Mouse (Mus musculus) heart, adult 11 months (tissue): ENCODE results near the gene Actn1.
A peak's percentile ranks its signal among the peaks of the same experiment; 100 is the strongest.
"Not testable (repeated sequence)": the region's sequence is repeated elsewhere in the genome, so short reads cannot be mapped to it uniquely, and the experiment has no call there.

Source experiments
- DNase-seq: peaks from one replicate; pipeline ENCODE4 v3.0.0; 2022

The Actn1 gene

DNA sequence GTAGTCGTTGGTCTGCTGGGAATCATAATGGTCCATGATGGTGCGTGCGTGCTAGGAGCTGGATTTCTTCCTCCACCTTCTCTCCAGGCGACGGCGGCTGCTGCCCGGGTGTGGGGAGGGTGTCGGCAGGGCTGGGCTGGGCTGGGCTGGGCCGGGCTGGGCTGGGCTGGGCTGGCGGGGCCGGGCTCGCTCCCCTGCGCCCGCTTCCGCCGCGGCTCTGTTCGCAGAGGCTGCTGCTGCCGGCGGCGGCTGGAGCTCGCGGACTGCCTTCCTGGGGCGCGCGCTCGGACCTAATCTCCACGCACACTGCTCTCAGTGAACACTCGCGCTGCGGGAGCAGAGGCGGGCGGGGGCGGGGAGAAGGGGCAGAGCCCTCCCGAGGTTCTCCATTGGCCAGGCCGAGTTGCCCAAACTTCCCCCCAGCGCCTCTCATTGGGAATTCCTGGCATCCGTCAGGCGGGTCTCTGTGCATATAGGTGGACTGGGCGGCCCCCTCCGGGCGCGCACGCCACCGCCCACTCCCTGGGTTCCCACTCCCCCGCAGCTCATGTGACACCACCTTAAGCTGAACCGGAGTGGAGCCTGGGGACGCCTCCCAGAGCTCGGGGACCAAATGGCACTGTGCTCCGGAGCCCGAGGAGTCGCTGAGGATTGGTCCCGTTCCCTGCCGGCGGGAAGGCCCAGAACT lies at the start of gene Actn1:
Gene Actn1, minus strand, starts transcription at position 316 of the 688 bp plus-strand sequence.
- peak; percentile 100 for DNase-seq

DNA sequence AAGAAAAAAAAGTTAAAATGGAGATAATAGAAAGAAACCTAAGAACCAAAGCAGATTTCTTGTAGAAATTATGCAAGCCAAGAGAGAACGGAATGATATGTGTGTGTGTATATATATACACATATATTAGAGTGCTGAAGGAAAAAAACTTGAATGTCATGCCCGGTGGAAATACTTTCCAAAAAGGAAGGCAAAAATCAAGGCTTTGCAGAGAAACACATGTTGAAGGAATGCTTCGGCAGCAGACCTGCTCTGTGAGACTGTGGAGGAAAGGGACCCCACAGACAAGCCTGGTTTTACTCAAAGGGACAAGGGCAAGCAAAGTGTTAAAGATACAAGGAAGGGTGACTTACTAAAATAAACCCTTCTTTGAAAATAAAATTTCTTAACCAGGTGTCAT lies 47.4 kb upstream of the Actn1 start:
- DNase-seq: no peak

DNA sequence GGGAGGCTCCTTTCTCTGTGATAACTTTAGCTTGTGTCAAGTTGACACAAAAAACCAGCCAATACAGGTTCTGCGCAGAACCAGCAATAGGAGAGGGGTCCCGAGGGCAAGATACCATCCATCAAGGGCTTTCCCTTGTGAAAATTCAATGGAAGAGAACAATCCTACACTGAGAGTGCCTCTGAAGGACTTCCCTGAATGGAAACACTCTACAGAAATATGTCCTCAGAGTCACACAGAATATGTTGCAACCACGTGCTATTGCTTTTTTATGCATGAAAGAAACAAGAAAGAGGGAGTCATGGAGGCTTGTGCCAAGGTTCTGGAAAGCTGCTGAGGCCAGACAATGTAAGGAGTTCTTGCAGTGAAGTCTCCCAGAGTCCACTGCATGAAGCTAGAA lies 44.3 kb upstream of the Actn1 start:
- no peak for DNase-seq

DNA sequence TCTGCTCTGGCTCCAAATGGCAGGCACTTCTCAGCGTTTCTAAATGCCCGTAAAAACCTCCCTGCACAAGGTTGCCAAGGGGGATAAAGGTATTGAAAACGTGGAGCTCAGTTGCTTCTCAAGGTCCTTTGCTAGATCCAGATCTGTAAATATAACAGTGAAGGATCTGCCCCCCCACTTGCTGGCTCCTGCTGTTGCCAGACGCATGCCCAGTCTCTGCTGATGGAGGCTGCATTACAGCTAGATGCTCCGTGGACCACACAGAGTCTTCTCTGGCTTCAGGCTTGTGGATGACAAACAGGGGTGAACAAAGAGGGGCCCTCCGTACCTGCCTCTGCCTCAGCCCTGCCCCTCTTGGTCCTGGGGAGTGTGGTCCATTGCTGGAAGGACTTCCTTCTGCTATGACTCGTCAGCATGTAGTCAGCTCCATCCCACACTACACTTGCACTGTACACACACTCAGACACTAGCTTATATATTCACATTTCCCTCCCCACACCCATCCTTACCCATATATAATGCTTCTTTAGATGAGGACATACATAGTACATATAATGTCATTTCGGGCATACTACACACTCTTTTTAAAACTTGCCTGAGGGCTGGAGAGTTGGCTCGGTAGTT lies 40.8 kb upstream of the Actn1 start:
- no peak for DNase-seq

DNA sequence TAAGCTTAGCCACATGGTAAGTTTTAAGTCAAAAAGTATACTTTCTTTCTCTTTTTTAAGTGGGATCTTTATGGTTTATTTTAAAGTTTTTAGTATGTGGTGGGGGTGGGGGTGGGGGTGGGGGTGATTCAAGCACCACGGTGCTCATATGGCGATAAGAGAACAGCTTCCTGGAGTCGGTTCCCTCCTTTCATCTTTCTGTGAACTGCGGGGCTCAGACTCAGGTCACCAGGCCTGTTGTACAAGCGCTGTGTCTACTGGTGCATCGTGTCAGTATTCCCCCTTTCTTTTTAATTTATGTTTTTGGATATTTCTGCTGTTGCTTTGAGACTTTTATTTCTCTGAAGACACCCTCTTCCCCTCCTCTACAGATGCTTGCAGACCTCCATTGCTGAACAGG lies 38.5 kb upstream of the Actn1 start:
- DNase-seq: no peak

DNA sequence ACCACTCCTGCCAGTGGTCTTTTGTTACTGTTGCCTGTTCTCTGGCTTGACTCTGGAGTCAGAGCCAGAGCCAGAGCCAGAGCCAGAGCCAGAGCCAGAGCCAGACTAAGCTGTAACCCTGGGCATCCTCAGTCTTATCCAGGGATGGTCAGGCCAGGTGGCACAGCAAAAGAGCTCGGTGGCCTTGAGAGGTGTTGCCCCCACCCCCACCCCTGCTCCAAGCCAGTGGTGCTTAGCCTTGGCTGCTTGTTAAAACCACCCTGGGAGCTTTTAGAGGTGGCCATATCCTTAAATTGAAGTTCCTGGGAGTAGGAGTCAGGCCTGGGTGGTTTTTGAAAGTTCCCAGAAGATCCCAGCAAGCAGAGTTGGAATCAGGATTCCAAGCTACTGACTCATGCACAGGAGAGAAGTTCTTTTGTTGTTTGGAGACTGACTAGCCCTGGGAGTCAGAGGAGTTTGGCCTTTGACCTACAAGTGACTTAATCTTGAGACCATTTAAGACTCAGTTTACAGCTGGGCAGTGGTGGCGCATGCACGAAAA lies 31.8 kb upstream of the Actn1 start:
- DNase-seq: no peak

DNA sequence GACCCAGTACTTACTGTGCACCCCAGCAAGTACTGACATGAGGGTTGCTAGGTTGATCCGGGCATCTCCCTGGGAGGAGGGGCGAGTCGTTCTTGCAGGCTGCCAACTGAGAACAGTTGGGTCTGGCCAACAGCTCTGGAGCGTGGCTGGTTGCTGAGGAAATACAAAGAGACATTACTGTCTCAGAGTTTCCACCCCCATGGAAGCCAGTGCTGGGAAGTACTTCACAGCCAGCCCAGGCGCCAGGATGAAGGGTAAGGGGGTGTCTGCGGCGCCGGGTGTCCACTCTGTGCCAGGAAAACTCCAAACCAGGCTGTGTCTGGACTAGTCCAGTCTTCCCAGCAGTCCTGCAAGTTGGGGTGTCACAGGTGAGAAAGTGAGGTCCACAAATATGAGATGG lies 30.8 kb upstream of the Actn1 start:
- peak; percentile 91 for DNase-seq

DNA sequence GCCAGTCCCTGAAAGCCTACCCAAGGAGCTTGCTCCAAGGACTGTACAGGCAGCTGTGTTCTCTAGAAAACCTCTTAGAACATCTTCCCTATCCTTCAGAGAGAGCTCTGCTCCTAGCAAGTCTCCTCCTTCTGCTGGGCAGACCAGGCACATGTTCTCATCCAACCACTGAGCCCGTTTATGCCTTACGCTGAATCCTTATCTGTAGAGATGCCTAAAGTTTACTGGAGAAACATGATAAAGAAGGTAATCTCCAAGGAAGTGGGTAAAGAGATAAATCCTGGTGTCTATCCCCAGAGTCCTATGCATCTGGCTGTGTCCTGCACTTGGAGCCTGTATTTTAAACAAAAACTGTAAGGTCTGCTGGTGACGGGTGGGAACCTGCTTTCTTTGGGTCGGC lies 30.3 kb upstream of the Actn1 start:
- no peak for DNase-seq

DNA sequence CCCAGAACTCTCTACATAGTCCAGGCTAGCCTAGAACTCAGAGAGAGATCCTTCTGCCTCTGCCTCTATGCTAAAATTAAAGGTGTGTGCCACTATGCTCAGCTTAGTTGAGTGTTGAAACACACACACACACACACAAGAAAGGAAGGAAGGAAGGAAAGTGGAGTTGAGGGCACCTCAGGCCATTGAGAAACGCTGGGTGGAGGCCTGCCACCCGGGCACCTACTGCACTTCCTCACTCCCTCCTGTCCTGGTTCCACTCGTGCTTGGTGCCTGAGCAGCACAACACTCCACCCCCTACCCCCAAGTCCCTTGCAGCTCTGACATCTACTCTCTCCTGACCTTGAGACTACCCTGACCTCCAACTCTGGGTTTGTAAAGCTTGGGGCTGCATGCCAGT lies 29.6 kb upstream of the Actn1 start:
- no peak for DNase-seq

DNA sequence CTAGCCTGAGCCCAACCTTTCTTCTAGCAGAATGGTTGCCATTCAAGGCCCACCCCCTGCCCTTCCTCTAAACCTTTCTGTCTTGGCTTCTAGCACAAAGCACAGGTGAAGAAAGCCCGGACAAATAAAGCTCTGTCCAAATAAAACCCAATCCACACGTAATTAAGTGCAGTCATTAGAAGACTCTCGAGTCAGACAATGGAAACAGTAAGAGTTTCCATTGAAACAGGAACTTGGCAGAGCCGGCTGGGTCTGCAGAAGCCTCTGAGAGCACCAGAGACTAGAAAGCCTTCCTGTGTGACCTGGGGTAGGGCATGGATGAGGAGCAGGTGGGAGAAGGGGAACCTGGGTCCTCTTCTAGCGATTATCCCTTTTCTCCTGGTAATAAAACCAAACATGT lies 25.7 kb upstream of the Actn1 start:
- DNase-seq: no peak

DNA sequence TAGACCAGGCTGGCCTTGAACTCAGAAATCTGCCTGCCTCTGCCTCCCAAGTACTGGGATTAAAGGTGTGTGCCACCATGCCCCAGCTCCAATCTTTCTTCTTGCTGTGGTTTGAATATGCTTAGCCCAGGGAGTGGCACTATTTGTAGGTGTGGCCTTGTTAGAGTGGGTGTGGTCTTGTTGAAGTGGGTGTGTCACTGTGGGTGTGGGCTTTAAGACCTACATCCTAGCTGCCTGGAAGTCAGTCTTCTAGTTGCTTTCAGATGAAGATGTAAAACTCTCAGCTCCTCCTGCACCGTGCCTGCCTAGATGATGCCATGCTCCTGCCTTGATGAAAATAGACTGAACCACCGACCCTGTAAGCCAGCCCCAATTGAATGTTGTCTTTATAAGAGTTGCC lies 24.1 kb upstream of the Actn1 start:
- not testable (repeated sequence) for DNase-seq

DNA sequence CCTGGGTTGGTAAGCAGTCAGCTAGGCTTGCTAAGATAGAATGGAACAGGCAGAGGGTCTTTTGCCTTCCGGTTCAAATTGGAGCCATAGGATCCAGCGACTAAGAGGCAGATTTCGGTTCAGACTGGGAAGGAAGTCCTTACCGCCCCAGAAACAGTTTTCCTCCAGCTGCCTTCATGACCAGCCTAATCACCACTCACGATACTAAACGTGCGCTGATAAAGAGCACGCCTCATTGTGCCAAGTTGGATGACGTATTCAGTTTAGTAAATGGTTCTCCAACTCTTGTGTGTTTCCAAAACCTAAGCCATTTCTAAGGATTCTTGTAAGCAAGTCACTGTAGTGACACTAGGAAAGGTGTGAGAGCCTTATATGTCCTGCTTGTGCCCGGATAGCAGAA lies 18.7 kb upstream of the Actn1 start:
- no peak for DNase-seq

DNA sequence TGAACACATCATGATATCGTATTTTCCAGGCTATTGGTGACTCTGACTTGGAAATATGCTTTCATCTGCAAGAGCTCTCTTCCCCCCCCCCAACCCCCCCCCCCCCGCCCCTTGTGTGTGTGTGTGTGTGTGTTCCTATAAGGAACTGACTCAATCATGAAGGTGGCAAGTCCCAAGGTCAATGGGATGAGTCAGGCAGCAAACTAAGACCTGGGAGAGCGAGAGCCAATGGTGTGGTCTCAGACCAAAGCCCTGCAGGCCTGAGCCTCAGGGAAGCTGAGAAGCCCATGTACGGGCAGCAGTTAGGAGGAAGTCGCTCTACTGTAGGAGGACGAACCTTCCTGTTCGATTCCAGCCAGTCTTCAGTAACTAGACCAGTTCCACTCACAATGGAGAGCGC lies 17.3 kb upstream of the Actn1 start:
- DNase-seq: no peak

DNA sequence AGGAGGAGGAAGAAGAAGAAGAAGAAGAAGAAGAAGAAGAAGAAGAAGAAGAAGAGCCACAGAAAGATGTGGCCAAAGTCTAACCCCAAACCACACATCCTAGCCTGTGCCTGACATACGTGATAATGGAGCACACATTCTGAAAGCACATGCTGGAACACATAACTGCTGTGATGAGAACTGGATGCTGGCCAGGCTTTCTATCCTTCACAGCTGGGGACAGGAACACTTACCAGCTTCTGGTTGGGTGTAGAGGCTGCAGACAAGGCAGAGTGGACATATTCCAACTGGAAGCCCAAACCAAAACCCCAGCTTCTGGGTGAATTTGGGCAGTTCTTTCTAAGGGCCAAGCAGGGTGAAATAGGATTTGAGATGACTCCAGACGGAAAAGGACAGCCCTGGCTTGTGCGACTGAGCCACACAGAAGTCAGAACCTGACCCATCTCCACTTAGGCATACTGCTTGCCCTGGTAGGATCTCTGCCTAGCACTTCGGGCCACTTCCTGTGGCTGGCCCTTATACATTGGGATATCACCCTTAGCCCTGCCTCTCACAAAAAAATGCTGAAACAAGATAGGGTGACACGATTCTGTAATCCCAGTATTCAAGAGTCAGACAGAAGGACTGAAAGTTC lies 15.1 kb upstream of the Actn1 start:
- no peak for DNase-seq

DNA sequence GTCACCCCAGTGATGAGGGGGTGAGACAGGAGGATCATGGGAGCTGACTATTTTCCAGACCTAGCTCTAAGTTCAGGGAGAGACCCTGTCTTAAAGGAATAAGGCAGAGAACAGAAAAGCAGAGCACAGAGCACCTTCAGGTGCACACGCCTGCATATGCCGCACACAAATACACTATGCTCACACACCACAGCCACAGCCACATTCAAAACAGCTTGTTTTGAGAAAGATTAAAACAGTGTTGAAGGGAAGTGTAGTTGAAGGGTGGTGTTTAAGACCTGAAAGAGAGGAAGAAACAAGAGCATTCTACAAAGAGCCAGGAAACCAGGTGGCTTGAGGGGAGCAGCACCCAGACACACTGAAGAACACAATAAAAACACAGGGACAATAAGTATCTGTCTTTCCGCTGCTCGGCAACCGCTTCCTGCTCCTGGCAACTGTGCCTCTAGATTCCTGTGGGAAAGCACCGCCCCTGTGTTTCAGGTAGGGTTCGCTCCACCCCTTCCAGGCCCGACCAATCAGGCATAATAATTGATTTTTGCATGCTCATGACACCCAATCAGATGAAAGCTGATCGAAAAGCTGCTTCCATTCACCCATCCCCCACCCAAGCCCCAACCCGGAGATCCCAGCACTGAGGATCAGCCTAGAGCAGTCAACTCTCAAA lies 13.0 kb upstream of the Actn1 start:
- DNase-seq: no peak

DNA sequence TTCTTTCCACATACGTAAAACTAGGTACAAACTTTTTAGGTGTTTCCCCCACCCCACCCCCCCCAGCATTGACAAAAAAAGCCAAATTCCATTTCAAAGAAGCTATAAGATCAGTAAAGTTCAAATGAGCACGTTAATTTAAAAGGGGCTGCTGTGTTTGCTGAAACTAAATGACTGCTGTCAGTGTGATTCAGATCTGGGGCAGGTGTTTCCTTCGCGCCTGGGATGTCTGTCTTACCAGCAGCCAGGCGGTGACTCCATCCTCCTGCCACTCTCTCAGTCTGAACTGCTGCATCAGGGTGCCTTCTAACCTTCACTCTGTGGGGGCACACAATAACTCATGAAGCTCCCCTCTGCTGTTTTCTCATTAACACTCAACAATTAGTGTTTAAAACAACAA lies 11.6 kb upstream of the Actn1 start:
- DNase-seq: no peak

DNA sequence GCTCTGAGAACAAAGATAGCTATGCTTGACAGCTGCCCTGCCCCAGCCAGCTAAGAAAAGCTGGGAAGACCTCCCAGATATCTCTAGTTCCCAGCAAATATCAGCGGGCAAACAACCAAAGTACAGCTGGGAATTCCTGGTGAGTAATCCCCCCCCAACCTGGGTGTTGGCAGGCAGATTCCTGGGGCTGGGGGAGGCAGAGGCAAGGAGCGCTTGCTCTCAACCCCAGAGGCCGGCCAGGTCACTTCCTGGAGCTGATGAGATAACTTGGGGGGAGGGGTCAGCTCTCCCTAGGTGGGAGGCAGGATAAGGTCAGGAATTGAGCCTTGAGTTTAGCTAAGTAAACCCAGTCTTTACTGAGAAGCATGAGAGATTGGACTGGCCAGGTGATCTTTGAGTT lies 10.8 kb upstream of the Actn1 start:
- DNase-seq: no peak

DNA sequence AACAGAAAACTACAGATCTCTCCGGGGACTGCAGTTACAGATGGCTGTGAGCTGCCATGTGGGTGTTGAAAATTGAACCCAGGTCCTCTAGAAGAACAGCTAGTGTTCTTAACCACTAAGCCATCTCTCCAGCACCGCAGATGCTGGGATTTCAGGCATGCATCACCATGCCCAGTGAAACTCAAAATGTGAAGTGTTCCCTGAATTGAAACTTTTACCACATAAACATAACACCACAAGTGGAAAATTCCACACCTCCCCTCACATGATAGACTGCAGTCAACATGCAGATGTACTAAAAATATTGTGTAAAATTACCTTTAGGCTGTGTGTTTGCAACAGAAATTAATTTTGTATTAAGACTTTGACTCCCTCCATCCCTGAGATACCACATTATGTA lies 9.1 kb upstream of the Actn1 start:
- no peak for DNase-seq

DNA sequence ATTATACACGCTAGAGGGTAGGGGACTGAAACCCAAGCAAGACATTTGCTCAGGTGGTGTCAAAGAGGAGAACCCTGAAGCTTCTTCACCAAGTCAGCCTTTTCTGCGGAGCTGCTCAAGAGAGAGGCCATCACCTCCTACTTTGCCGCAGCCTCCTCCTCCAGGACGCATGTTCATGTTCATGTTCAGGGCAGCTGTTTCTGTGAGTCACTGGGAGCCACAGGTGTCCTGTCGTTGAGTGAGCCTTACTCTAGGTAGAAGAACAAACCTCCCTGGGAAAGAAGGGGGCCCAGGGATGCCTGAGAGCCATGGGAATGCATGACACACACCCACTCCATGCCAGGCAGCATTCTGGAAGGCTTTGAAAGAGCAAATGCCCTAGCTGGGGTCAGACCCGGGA lies 7.8 kb upstream of the Actn1 start:
- DNase-seq: no peak

DNA sequence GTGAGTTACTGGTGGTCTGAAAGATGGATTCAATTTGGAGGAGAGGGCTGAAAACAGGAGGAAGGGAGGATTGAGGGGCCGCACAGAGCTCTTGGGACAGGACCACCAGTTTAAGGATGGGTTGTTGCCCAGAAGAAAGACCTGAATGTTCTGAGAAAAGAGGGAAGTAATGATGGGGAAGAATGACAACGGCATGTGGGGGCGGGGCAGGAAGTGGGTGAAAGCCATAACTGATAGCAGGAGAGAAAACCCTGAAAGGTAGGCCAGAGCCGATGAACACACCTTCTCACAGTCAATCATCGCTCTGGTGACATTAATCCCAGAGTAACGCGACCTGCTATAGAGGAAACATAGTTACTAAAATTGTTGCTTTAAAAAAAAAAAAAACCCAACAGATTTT lies 4.2 kb upstream of the Actn1 start:
- not testable (repeated sequence) for DNase-seq

DNA sequence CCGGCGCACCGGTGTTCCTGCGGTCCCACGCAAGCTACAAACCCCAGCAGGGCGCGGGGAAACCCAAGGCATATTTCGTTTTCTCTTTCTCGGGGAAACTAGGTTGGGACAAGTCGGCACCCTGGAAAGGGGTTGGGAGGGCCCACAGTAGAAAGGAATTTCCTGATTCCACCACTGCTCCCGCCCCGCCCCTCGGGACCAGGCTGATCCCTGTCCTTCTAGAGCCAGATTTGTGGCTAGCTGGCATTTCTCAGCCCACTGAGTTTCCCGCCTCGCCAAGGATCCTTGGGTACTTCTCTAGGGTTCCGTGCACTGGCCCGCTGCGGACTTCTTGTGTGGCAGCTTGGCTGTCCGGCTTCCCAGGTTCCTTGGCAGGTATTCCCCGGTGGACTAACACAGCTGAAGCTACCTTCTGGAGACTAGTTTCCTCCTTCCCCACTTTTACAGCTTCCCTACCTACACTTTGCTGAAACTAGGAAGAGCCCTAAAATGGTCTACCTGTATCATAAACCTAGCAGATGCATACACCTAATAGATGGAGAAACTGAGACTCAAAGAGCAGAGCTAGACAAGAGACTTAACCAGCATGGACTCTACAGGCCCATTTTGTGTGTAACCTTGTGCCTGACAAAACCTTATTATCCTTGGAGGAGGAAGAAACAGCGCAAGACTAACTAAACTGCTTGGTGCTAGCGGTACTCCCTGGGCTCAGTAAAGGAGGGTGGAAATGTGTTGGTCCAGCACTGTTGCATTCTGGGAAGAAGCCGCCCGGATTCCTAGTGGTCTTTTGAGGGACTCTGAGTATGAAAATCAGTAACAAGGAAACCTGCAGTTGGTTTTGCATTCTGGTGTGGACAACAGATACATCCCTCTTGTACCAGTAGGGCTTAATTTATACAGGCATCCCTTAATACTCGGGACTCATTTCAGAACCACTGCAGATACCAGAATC lies 849 bp upstream of the Actn1 start:
- DNase-seq: no peak

DNA sequence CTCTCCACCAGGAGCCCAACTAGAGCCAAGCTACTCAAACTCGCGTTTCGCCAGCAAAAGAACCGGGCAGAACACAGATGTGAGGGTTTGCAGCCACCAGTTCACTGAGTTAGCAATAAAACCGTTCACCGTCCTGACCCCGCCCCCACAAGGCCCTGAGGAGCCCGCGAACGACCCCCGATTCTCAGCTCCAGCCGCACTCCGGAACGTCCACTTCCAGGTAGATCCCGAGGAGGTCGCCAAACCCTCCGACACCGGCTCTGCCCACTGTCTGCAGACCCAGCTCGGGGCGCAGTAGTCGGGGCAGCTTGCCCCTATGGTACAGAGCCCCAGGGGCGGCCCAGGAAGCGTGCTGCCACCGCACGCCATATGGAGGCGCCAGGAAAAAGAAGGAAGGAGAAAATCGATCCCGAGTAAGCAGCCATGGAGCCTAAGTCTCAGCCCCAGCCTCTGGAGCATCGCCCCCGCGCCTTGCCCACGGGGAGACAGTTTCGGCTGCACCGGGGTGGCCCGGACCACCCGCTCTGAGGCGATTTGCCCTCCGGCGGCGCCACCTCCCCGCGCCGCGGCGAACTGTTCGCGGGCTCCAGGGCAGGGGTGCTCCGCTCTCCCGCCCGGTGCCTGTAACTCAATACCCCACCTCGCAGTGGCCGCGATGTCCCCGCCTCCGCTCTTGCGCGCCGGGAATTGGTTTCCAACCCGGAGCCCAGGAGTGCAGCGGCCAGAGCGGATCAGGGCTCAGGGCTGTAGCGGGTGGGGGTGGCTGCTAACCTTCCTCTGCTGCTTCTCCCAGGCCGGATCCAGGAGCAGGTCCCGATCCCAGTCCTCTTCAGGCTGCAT lies 735 bp downstream of the Actn1 start:
- peak; percentile 98 for DNase-seq
